Mouse (Mus musculus) heart, embryonic 10.5 days (tissue): Measurements from ENCODE around the gene Alkbh2. TPM values are rescaled to one million over a fixed set of nuclear protein-coding genes. Genes with fewer than 3 reads are reported as not detected.
A peak's percentile ranks its signal among the peaks of the same experiment; 100 is the strongest.

Experiments
- DNase-seq: peaks from one replicate; pipeline ENCODE4 v3.0.0-alpha.2; 2017; ENCODE audit warnings: low spot score
- H3K27ac ChIP-seq: fragments of 300-500 bp; sonication (generic); 2 replicates; pipeline ENCODE4 v1.5.1; 2016; ENCODE audit warnings: mild to moderate bottlenecking
- H3K27me3 ChIP-seq: fragments of 300-500 bp; sonication (generic); 2 replicates; pipeline ENCODE4 v1.6.1; 2016; ENCODE audit warnings: mild to moderate bottlenecking; ENCODE audit not compliant: poor library complexity, insufficient read depth, severe bottlenecking
- H3K36me3 ChIP-seq: fragments of 300-500 bp; sonication (generic); 2 replicates; pipeline ENCODE4 v1.6.1; 2016; ENCODE audit warnings: mild to moderate bottlenecking, moderate library complexity
- H3K4me1 ChIP-seq: fragments of 300-500 bp; sonication (generic); 2 replicates; pipeline ENCODE4 v1.6.1; 2016; ENCODE audit warnings: mild to moderate bottlenecking
- H3K4me3 ChIP-seq: fragments of 300-500 bp; sonication (generic); 2 replicates; pipeline ENCODE4 v1.5.1; 2016; ENCODE audit warnings: mild to moderate bottlenecking, moderate library complexity
- H3K9me3 ChIP-seq: fragments of 300-500 bp; sonication (generic); 2 replicates; pipeline ENCODE4 v1.6.1; 2016; ENCODE audit warnings: mild to moderate bottlenecking, moderate library complexity
- WGBS: fragments of 180-500 bp; shearing (Covaris S2); methylation state at CpG from one replicate; pipeline ENCODE4 v1.1.7; 2016; 5-methylcytosine and 5-hydroxymethylcytosine counted together
- polyA plus RNA-seq: library from polyadenylated mRNA; unstranded; fragments of >200 nt; fragmentation: Nextera tagmentation; extraction: Ambion mirVana; gene quantifications from 2 replicates; pipeline ENCODE4 v1.2.1, GENCODE M21; 2016

Gene Alkbh2
- polyA plus RNA-seq = 13.0 and 13.2 TPM in 2 replicates

GRCm38 (mm10) chr5:114127374-114128349 is at the start of gene Alkbh2:
TSS of gene Alkbh2 (minus strand) at chr5:114128218.
- Histone ChIP-seq H3K4me3 (peak within 1 kb of the TSS; percentile 77), H3K4me1 (peaks cover 35% of the 10 kb centered on the region), H3K27ac (peak within 1 kb of the TSS; percentile 90), H3K36me3 (peaks cover 31% of the 10 kb centered on the region), H3K9me3 (no peaks in the 10 kb centered on the region), H3K27me3 (no peaks in the 10 kb centered on the region)
- DNase-seq = peak; percentile 94
- under 1% methylated on average over 69 of the region's 69 CpGs for WGBS

GRCm38 (mm10) chr5:114176548-114177400 is 48.8 kb upstream of the Alkbh2 start:
- WGBS = 55% methylated on average over 8 of the region's 8 CpGs
- no peak overlapping the region for H3K27ac ChIP-seq
- peaks cover 31% of the 10 kb centered on the region for H3K4me1 ChIP-seq
- no peaks in the 10 kb centered on the region for H3K36me3 ChIP-seq
- H3K4me3 ChIP-seq = peak overlapping the region; percentile 73
- no peak for DNase-seq
- H3K27me3 ChIP-seq = no peaks in the 10 kb centered on the region
- no peaks in the 10 kb centered on the region for H3K9me3 ChIP-seq

GRCm38 (mm10) chr5:114175596-114176171 is 47.7 kb upstream of the Alkbh2 start:
- H3K4me1 ChIP-seq = peaks cover 31% of the 10 kb centered on the region
- H3K27ac ChIP-seq = peak overlapping the region; percentile 89
- no peaks in the 10 kb centered on the region for H3K36me3 ChIP-seq
- no peaks in the 10 kb centered on the region for H3K27me3 ChIP-seq
- peak overlapping the region; percentile 73 for H3K4me3 ChIP-seq
- H3K9me3 ChIP-seq = no peaks in the 10 kb centered on the region
- DNase-seq = peak; percentile 99
- under 1% methylated on average over 26 of the region's 26 CpGs for WGBS

GRCm38 (mm10) chr5:114174639-114175038 is 46.6 kb upstream of the Alkbh2 start:
- H3K27ac ChIP-seq = peak overlapping the region; percentile 89
- 13% methylated on average over 16 of the region's 16 CpGs for WGBS

GRCm38 (mm10) chr5:114173877-114174581 is 46.0 kb upstream of the Alkbh2 start:
- H3K27ac ChIP-seq = peak overlapping the region; percentile 89

More at GRCm38 (mm10) chr5:114174639-114175038, 46.6 kb upstream of the Alkbh2 start:
- H3K4me3 ChIP-seq = peak overlapping the region; percentile 73
- peak; percentile 88 for DNase-seq
- peaks cover 2% of the 10 kb centered on the region; the same call in 1 of the 2 replicates for H3K36me3 ChIP-seq
- peaks cover 31% of the 10 kb centered on the region for H3K4me1 ChIP-seq
- no peaks in the 10 kb centered on the region for H3K9me3 ChIP-seq
- no peaks in the 10 kb centered on the region for H3K27me3 ChIP-seq

GRCm38 (mm10) chr5:114173458-114173857 is 45.4 kb upstream of the Alkbh2 start:
- Histone ChIP-seq H3K27ac (peak overlapping the region; percentile 89; the same call in 1 of the 2 replicates), H3K4me1 (peaks cover 31% of the 10 kb centered on the region), H3K27me3 (no peaks in the 10 kb centered on the region), H3K36me3 (peaks cover 6% of the 10 kb centered on the region; the same call in 1 of the 2 replicates), H3K4me3 (no peak overlapping the region), H3K9me3 (no peaks in the 10 kb centered on the region)
- WGBS = 68% methylated on average over 7 of the region's 7 CpGs
- no peak for DNase-seq

More at GRCm38 (mm10) chr5:114173877-114174581, 46.0 kb upstream of the Alkbh2 start:
- Histone ChIP-seq H3K9me3 (no peaks in the 10 kb centered on the region), H3K4me3 (peak overlapping the region; percentile 73), H3K4me1 (peaks cover 31% of the 10 kb centered on the region), H3K27me3 (no peaks in the 10 kb centered on the region), H3K36me3 (peaks cover 3% of the 10 kb centered on the region; the same call in 1 of the 2 replicates)
- WGBS = 17% methylated on average over 16 of the region's 16 CpGs
- DNase-seq = no peak

- peaks cover 31% of the 10 kb centered on the region for H3K4me1 ChIP-seq
- no peak overlapping the region for H3K4me3 ChIP-seq
- H3K36me3 ChIP-seq = peaks cover 8% of the 10 kb centered on the region; the same call in 1 of the 2 replicates
- H3K27me3 ChIP-seq = no peaks in the 10 kb centered on the region
- WGBS = 93% methylated on average over 3 of the region's 3 CpGs
- no peak overlapping the region for H3K27ac ChIP-seq
- no peaks in the 10 kb centered on the region for H3K9me3 ChIP-seq
- no peak for DNase-seq
These were observed 44.9 kb upstream of the Alkbh2 start for GRCm38 (mm10) chr5:114172936-114173335.

GRCm38 (mm10) chr5:114170345-114170744 is 42.3 kb upstream of the Alkbh2 start:
- peaks cover 21% of the 10 kb centered on the region; the same call in 1 of the 2 replicates for H3K36me3 ChIP-seq
- 80% methylated on average over 7 of the region's 7 CpGs for WGBS
- H3K4me3 ChIP-seq = no peak overlapping the region
- no peak for DNase-seq
- H3K4me1 ChIP-seq = peaks cover 20% of the 10 kb centered on the region
- no peaks in the 10 kb centered on the region for H3K9me3 ChIP-seq
- no peak overlapping the region for H3K27ac ChIP-seq
- 0 out of 2 replicates have a peak, but pooled peaks cover 4% of the 10 kb centered on the region for H3K27me3 ChIP-seq

- WGBS = 63% methylated on average over 6 of the region's 6 CpGs
- Histone ChIP-seq H3K4me3 (no peak overlapping the region), H3K9me3 (no peaks in the 10 kb centered on the region), H3K27ac (no peak overlapping the region), H3K36me3 (peaks cover 17% of the 10 kb centered on the region; the same call in 1 of the 2 replicates), H3K27me3 (0 out of 2 replicates have a peak, but pooled peaks cover 4% of the 10 kb centered on the region), H3K4me1 (no peaks in the 10 kb centered on the region)
- DNase-seq = no peak
These were observed 35.2 kb upstream of the Alkbh2 start for GRCm38 (mm10) chr5:114163117-114163696.

GRCm38 (mm10) chr5:114162106-114162815 is 34.2 kb upstream of the Alkbh2 start:
- Histone ChIP-seq H3K9me3 (no peaks in the 10 kb centered on the region), H3K4me3 (no peak overlapping the region), H3K36me3 (peaks cover 15% of the 10 kb centered on the region; the same call in 1 of the 2 replicates), H3K27ac (no peak overlapping the region), H3K4me1 (no peaks in the 10 kb centered on the region), H3K27me3 (0 out of 2 replicates have a peak, but pooled peaks cover 4% of the 10 kb centered on the region)
- WGBS = 47% methylated on average over 12 of the region's 12 CpGs
- DNase-seq = no peak

GRCm38 (mm10) chr5:114161424-114161823 is 33.4 kb upstream of the Alkbh2 start:
- H3K4me1 ChIP-seq = no peaks in the 10 kb centered on the region
- 86% methylated on average over 6 of the region's 6 CpGs for WGBS
- peaks cover 12% of the 10 kb centered on the region; the same call in 1 of the 2 replicates for H3K36me3 ChIP-seq
- H3K27me3 ChIP-seq = 0 out of 2 replicates have a peak, but pooled peaks cover under 1% of the 10 kb centered on the region
- no peak overlapping the region for H3K27ac ChIP-seq
- no peak for DNase-seq
- H3K4me3 ChIP-seq = no peak overlapping the region
- no peaks in the 10 kb centered on the region for H3K9me3 ChIP-seq
